Mouse (Mus musculus) stomach, embryonic 15.5 days (tissue): ENCODE results near the gene Shisal2a. TPM values are rescaled to one million over a fixed set of nuclear protein-coding genes. Genes with fewer than 3 reads are reported as not detected.

Experiments
- ATAC-seq: fragments of 200-750 bp; cut with Nextera tagmentation; 2 replicates; pipeline ENCODE4 v1.8.0; 2017; ENCODE audit warnings: low read depth, moderate number of reproducible peaks, moderate TSS enrichment; ENCODE audit not compliant: insufficient read depth, low FRiP score
- H3K27ac ChIP-seq: fragments of 300-500 bp; sonication (generic); 2 replicates; pipeline ENCODE4 v1.5.1; 2015; ENCODE audit warnings: mild to moderate bottlenecking, inconsistent platforms
- H3K27me3 ChIP-seq: fragments of 300-500 bp; sonication (generic); replicated peaks from 2 replicates; pipeline ENCODE4 v1.6.1; 2015; ENCODE audit warnings: inconsistent platforms
- H3K36me3 ChIP-seq: fragments of 300-500 bp; sonication (generic); 2 replicates; pipeline ENCODE4 v1.6.1; 2015; ENCODE audit warnings: inconsistent platforms
- H3K4me1 ChIP-seq: fragments of 300-500 bp; sonication (generic); 2 replicates; pipeline ENCODE4 v1.6.1; 2015; ENCODE audit warnings: inconsistent platforms
- H3K4me2 ChIP-seq: fragments of 300-500 bp; sonication (generic); 2 replicates; pipeline ENCODE4 v1.6.1; 2015; ENCODE audit warnings: mild to moderate bottlenecking, inconsistent platforms
- H3K4me3 ChIP-seq: fragments of 300-500 bp; sonication (generic); replicated peaks from 2 replicates; pipeline ENCODE4 v1.5.1; 2015; ENCODE audit warnings: inconsistent platforms
- H3K9ac ChIP-seq: fragments of 300-500 bp; sonication (generic); 2 replicates; pipeline ENCODE4 v1.6.1; 2015; ENCODE audit warnings: inconsistent platforms
- H3K9me3 ChIP-seq: fragments of 300-500 bp; sonication (generic); 2 replicates; pipeline ENCODE4 v1.6.1; 2016; ENCODE audit warnings: inconsistent platforms
- WGBS: fragments of 180-500 bp; shearing (Covaris S2); methylation state at CpG from one replicate; pipeline ENCODE4 v1.1.7; 2015; 5-methylcytosine and 5-hydroxymethylcytosine counted together
- polyA plus RNA-seq: library from polyadenylated mRNA; unstranded; fragments of >200 nt; fragmentation: Nextera tagmentation; extraction: Ambion mirVana; gene quantifications from 2 replicates; pipeline ENCODE4 v1.2.1, GENCODE M21; 2015

Shisal2a gene
- 2.3 and 2.6 TPM in 2 replicates for polyA plus RNA-seq

- Histone ChIP-seq H3K4me1 (no peaks in the 10 kb centered on the region; the same call in 1 of the 2 replicates), H3K4me2 (peak within 1 kb of the TSS; percentile 90), H3K27me3 (peaks cover 4% of the 10 kb centered on the region), H3K27ac (no peak within 1 kb of the TSS), H3K36me3 (no peaks in the 10 kb centered on the region), H3K9me3 (no peaks in the 10 kb centered on the region), H3K4me3 (peak within 1 kb of the TSS; percentile 46), H3K9ac (0 out of 2 replicates have a peak within 1 kb of the TSS, but pooled peaks have one; percentile 22)
- ATAC-seq = peak; percentile 24; the same call in 1 of the 2 replicates
- WGBS = 3% methylated on average over 55 of the region's 55 CpGs
Measured at GRCm38 (mm10) chr4:108383183-108383714, at the start of gene Shisal2a. Gene Shisal2a (minus strand): TSS chr4:108383349.

- Histone ChIP-seq H3K9me3 (no peaks in the 10 kb centered on the region), H3K4me3 (no peak overlapping the region), H3K27ac (no peak overlapping the region), H3K9ac (no peak overlapping the region), H3K36me3 (no peaks in the 10 kb centered on the region), H3K27me3 (no peaks in the 10 kb centered on the region), H3K4me2 (no peak overlapping the region), H3K4me1 (peaks cover 5% of the 10 kb centered on the region)
- ATAC-seq = no peak
- 45% methylated on average over 2 of the region's 2 CpGs for WGBS
Measured at GRCm38 (mm10) chr4:108431561-108431936, 48.4 kb upstream of the Shisal2a start.

- Histone ChIP-seq H3K9ac (no peak overlapping the region), H3K4me1 (peaks cover 5% of the 10 kb centered on the region), H3K36me3 (no peaks in the 10 kb centered on the region), H3K27ac (no peak overlapping the region), H3K4me3 (no peak overlapping the region), H3K4me2 (no peak overlapping the region), H3K9me3 (no peaks in the 10 kb centered on the region), H3K27me3 (no peaks in the 10 kb centered on the region)
- no peak for ATAC-seq
- WGBS = 50% methylated on average over 4 of the region's 4 CpGs
Measured at GRCm38 (mm10) chr4:108430656-108431560, 47.8 kb upstream of the Shisal2a start.

- Histone ChIP-seq H3K4me1 (peaks cover 5% of the 10 kb centered on the region), H3K9me3 (no peaks in the 10 kb centered on the region), H3K4me3 (no peak overlapping the region), H3K36me3 (no peaks in the 10 kb centered on the region), H3K9ac (no peak overlapping the region), H3K27me3 (no peaks in the 10 kb centered on the region), H3K27ac (no peak overlapping the region), H3K4me2 (no peak overlapping the region)
- ATAC-seq = no peak
- WGBS = 64% methylated on average over 6 of the region's 6 CpGs
Measured at GRCm38 (mm10) chr4:108428341-108428721, 45.2 kb upstream of the Shisal2a start.

- ATAC-seq = peak; percentile 81
Measured at GRCm38 (mm10) chr4:108427719-108428340, 44.7 kb upstream of the Shisal2a start.

GRCm38 (mm10) chr4:108424587-108424986 is 41.4 kb upstream of the Shisal2a start:
- 47% methylated on average over 2 of the region's 2 CpGs for WGBS
- H3K27me3 ChIP-seq = no peaks in the 10 kb centered on the region
- no peaks in the 10 kb centered on the region for H3K36me3 ChIP-seq
- H3K9ac ChIP-seq = no peak overlapping the region
- no peak overlapping the region for H3K4me3 ChIP-seq
- no peaks in the 10 kb centered on the region for H3K4me1 ChIP-seq
- no peak overlapping the region for H3K4me2 ChIP-seq
- no peak overlapping the region for H3K27ac ChIP-seq
- H3K9me3 ChIP-seq = no peaks in the 10 kb centered on the region
- ATAC-seq = peak; percentile 10; the same call in 1 of the 2 replicates

More at GRCm38 (mm10) chr4:108427719-108428340, 44.7 kb upstream of the Shisal2a start:
- Histone ChIP-seq H3K27me3 (no peaks in the 10 kb centered on the region), H3K9ac (no peak overlapping the region), H3K27ac (no peak overlapping the region), H3K9me3 (no peaks in the 10 kb centered on the region), H3K4me2 (no peak overlapping the region), H3K4me1 (peaks cover 4% of the 10 kb centered on the region), H3K4me3 (no peak overlapping the region), H3K36me3 (no peaks in the 10 kb centered on the region)
- WGBS = 45% methylated on average over 11 of the region's 11 CpGs

GRCm38 (mm10) chr4:108407621-108408020 is 24.5 kb upstream of the Shisal2a start:
- no peaks in the 10 kb centered on the region for H3K36me3 ChIP-seq
- H3K27ac ChIP-seq = no peak overlapping the region
- peaks cover 15% of the 10 kb centered on the region for H3K4me1 ChIP-seq
- H3K9ac ChIP-seq = no peak overlapping the region
- H3K4me2 ChIP-seq = no peak overlapping the region
- H3K4me3 ChIP-seq = no peak overlapping the region
- no peaks in the 10 kb centered on the region for H3K9me3 ChIP-seq
- 49% methylated on average over 8 of the region's 8 CpGs for WGBS
- H3K27me3 ChIP-seq = no peaks in the 10 kb centered on the region
- no peak for ATAC-seq

- Histone ChIP-seq H3K4me1 (peaks cover 15% of the 10 kb centered on the region), H3K36me3 (no peaks in the 10 kb centered on the region), H3K9me3 (no peaks in the 10 kb centered on the region), H3K4me2 (peak within 1 kb of the TSS; percentile 85), H3K9ac (peak within 1 kb of the TSS; percentile 40), H3K27ac (peak within 1 kb of the TSS; percentile 75), H3K27me3 (no peaks in the 10 kb centered on the region), H3K4me3 (peak within 1 kb of the TSS; percentile 47)
- ATAC-seq = no peak
- WGBS = 21% methylated on average over 15 of the region's 15 CpGs
Measured at GRCm38 (mm10) chr4:108406861-108407401, 23.8 kb upstream of the Shisal2a start, which contains the start of gene Gpx7. Gene Gpx7 (minus strand): TSS chr4:108406961.

GRCm38 (mm10) chr4:108406138-108406860 is 23.1 kb upstream of the Shisal2a start:
- Histone ChIP-seq H3K4me2 (peak overlapping the region; percentile 85), H3K4me3 (peak overlapping the region; percentile 47), H3K4me1 (peaks cover 15% of the 10 kb centered on the region), H3K27me3 (no peaks in the 10 kb centered on the region), H3K9me3 (no peaks in the 10 kb centered on the region), H3K9ac (peak overlapping the region; percentile 40), H3K36me3 (no peaks in the 10 kb centered on the region), H3K27ac (peak overlapping the region; percentile 75)
- ATAC-seq = peak; percentile 62
- WGBS = 7% methylated on average over 52 of the region's 52 CpGs

GRCm38 (mm10) chr4:108405766-108406137 is 22.6 kb upstream of the Shisal2a start:
- H3K4me1 ChIP-seq = peaks cover 15% of the 10 kb centered on the region
- no peaks in the 10 kb centered on the region for H3K27me3 ChIP-seq
- WGBS = 73% methylated on average over 3 of the region's 3 CpGs
- peak overlapping the region; percentile 85; the same call in 1 of the 2 replicates for H3K4me2 ChIP-seq
- ATAC-seq = peak; percentile 47; the same call in 1 of the 2 replicates
- no peaks in the 10 kb centered on the region for H3K9me3 ChIP-seq
- H3K4me3 ChIP-seq = peak overlapping the region; percentile 47
- H3K36me3 ChIP-seq = no peaks in the 10 kb centered on the region
- no peak overlapping the region for H3K9ac ChIP-seq
- peak overlapping the region; percentile 75 for H3K27ac ChIP-seq
